Mouse (Mus musculus) thymus, adult 2 months (tissue): Measurements from ENCODE around the gene Gm17783.

Source experiments
- CTCF ChIP-seq: fragments of 200-500 bp; IDR thresholded peaks from 2 replicates; pipeline ENCODE4 v1.5.1; 2012; ENCODE audit warnings: mild to moderate bottlenecking, control low read depth, low read length, moderate library complexity, borderline replicate concordance; ENCODE audit not compliant: control insufficient read depth, poor library complexity, insufficient read depth; ENCODE audit errors: extremely low read depth
- POLR2A ChIP-seq: fragments of 200-500 bp; IDR thresholded peaks from 2 replicates; pipeline ENCODE4 v1.6.1; 2012; ENCODE audit warnings: mild to moderate bottlenecking, low read length, control low read depth, moderate library complexity; ENCODE audit not compliant: control insufficient read depth, poor library complexity, insufficient read depth; ENCODE audit errors: extremely low read depth

GRCm38 (mm10) chr16:45535009-45535408 lies 3.2 kb upstream of the Gm17783 start, which contains the start of gene Slc9c1:
- no peak for TF ChIP-seq CTCF
- no peak for TF ChIP-seq POLR2A
